Mouse (Mus musculus) embryonic facial prominence, embryonic 14.5 days (tissue): ENCODE data around the gene Rasal2. TPM values are rescaled to one million over a fixed set of nuclear protein-coding genes. Genes with fewer than 3 reads are reported as not detected.
A peak's percentile ranks its signal among the peaks of the same experiment; 100 is the strongest.

Source experiments
- ATAC-seq: fragments of 200-750 bp; cut with Nextera tagmentation; 2 replicates; pipeline ENCODE4 v1.8.0; 2017; ENCODE audit warnings: low read depth, moderate number of reproducible peaks, moderate TSS enrichment
- DNase-seq: peaks from one replicate; pipeline ENCODE4 v3.0.0-alpha.2; 2015; ENCODE audit warnings: low spot score
- H3K27ac ChIP-seq: fragments of 300-500 bp; sonication (generic); replicated peaks from 2 replicates; pipeline ENCODE4 v1.5.1; 2014; ENCODE audit warnings: low read depth, mild to moderate bottlenecking, low read length, moderate library complexity
- H3K27me3 ChIP-seq: fragments of 300-500 bp; sonication (generic); replicated peaks from 2 replicates; pipeline ENCODE4 v1.6.1; 2014; ENCODE audit warnings: low read length; ENCODE audit not compliant: control insufficient read depth, insufficient read depth
- H3K36me3 ChIP-seq: fragments of 300-500 bp; sonication (generic); 2 replicates; pipeline ENCODE4 v1.6.1; 2014; ENCODE audit warnings: low read length, mixed read lengths; ENCODE audit not compliant: control insufficient read depth, insufficient read depth
- H3K4me1 ChIP-seq: fragments of 300-500 bp; sonication (generic); 2 replicates; pipeline ENCODE4 v1.6.1; 2014; ENCODE audit warnings: antibody characterized with exemption, low read length; ENCODE audit not compliant: control insufficient read depth, insufficient read depth
- H3K4me2 ChIP-seq: fragments of 300-500 bp; sonication (generic); 2 replicates; pipeline ENCODE4 v1.6.1; 2014; ENCODE audit warnings: low read depth, mild to moderate bottlenecking, low read length, moderate library complexity, mixed read lengths
- H3K4me3 ChIP-seq: fragments of 300-500 bp; sonication (generic); 2 replicates; pipeline ENCODE4 v1.5.1; 2014; ENCODE audit warnings: low read depth, mild to moderate bottlenecking, low read length
- H3K9ac ChIP-seq: fragments of 300-500 bp; sonication (generic); 2 replicates; pipeline ENCODE4 v1.6.1; 2014; ENCODE audit warnings: low read depth, mild to moderate bottlenecking, low read length, moderate library complexity, mixed read lengths
- H3K9me3 ChIP-seq: fragments of 300-500 bp; sonication (generic); 2 replicates; pipeline ENCODE4 v1.6.1; 2016; ENCODE audit warnings: low read length; ENCODE audit not compliant: control insufficient read depth
- WGBS: fragments of 180-500 bp; shearing (Covaris S2); extraction: QIAGEN DNeasy Blood & Tissue Kit; methylation state at CpG from one replicate; pipeline ENCODE4 v1.1.7; 2014; 5-methylcytosine and 5-hydroxymethylcytosine counted together
- polyA plus RNA-seq: library from polyadenylated mRNA; unstranded; fragments of >200 nt; fragmentation: Nextera tagmentation; extraction: Ambion mirVana; gene quantifications from 2 replicates; pipeline ENCODE4 v1.2.1, GENCODE M21; 2014

Gene Rasal2
- polyA plus RNA-seq, 1 experiment from 2014 or later: 12.9 TPM

- DNase-seq: no peak
- Histone ChIP-seq H3K9me3 (no peaks in the 10 kb centered on the region), H3K4me1 (0 out of 2 replicates have a peak, but pooled peaks cover 2% of the 10 kb centered on the region), H3K36me3 (no peaks in the 10 kb centered on the region), H3K4me3 (no peak overlapping the region), H3K27ac (no peak overlapping the region), H3K27me3 (no peaks in the 10 kb centered on the region), H3K9ac (no peak overlapping the region), H3K4me2 (no peak overlapping the region)
- 56% methylated on average over 3 of the region's 3 CpGs for WGBS
- ATAC-seq: no peak
Observed at GRCm38 (mm10) chr1:157090835-157091234, 321.6 kb downstream of the Rasal2 start.

GRCm38 (mm10) chr1:157086097-157086994 is 326.0 kb downstream of the Rasal2 start:
- H3K4me1 ChIP-seq: peaks cover 6% of the 10 kb centered on the region; the same call in 1 of the 2 replicates
- H3K36me3 ChIP-seq: no peaks in the 10 kb centered on the region
- ATAC-seq: peak; percentile 60
- peak overlapping the region; percentile 67 for H3K4me2 ChIP-seq
- WGBS: 10% methylated on average over 25 of the region's 25 CpGs
- peak; percentile 76 for DNase-seq
- no peaks in the 10 kb centered on the region for H3K9me3 ChIP-seq
- peak overlapping the region; percentile 39 for H3K4me3 ChIP-seq
- H3K27ac ChIP-seq: no peak overlapping the region
- no peaks in the 10 kb centered on the region for H3K27me3 ChIP-seq
- H3K9ac ChIP-seq: peak overlapping the region; percentile 58

Other genes starting within 250 kb of the Rasal2 start
- gene Cryzl2, start 46.0 kb upstream of the Rasal2 start, polyA plus RNA-seq: 13.4 and 13.6 TPM in 2 replicates
- gene Sec16b, start 94.1 kb upstream of the Rasal2 start, polyA plus RNA-seq: 8.0 and 9.8 TPM in 2 replicates